ENCODE assay signal across 9 mouse cellular contexts in genomic region chr1:20478266-20478659, GRCm38 (mm10).
DNase-seq lines count a peak whose midpoint lies in the region; ATAC-seq and TF ChIP-seq lines count a peak whose summit lies in the region.
"Had no signal": no experiment of that assay in that cellular context is flagged by ENCODE, and none has a peak within 500 bp of the region (broad histone marks: within the 10 kb centered on the region; RNA-seq: fewer than 3 reads in every experiment).

No protein-coding gene starts in this region.

- ATAC-seq in hindbrain, embryonic 12.5 days (ENCODE audit: low FRiP score): peak; percentile 51; the same call in 1 of the 2 replicates
- no peak for ATAC-seq in liver, postnatal 0 days

- H3K27ac ChIP-seq in cerebellum, adult 2 months (ENCODE audit: insufficient read depth, low read length): no peak overlapping the region
- peak overlapping the region; percentile 85 for H3K27ac ChIP-seq in hindbrain, embryonic 12.5 days
- no peak overlapping the region for H3K27ac ChIP-seq in liver, postnatal 0 days (ENCODE audit: low read depth)
- no peak overlapping the region for H3K27ac ChIP-seq in thymus, adult 2 months (ENCODE audit: control insufficient read depth, insufficient read depth, low read length)

- DNase-seq in cerebellum, adult 2 months: no peak
- DNase-seq in cerebellum, adult 9-11 months: no peak
- no peak for DNase-seq in liver, postnatal 0 days
- no peak for DNase-seq in right cerebral cortex, postnatal 36 days (ENCODE audit: low spot score in 2 of 2)
- no peak for DNase-seq in thymus, postnatal 25 days
- DNase-seq in thymus, adult 2 months: no peak
- DNase-seq: heart, adult 18-20 months had no signal

- peak overlapping the region; percentile 63; the same call in 1 of the 2 replicates for H3K9ac ChIP-seq in hindbrain, embryonic 12.5 days
- no peak overlapping the region for H3K9ac ChIP-seq in liver, postnatal 0 days (replicated peaks)

- H3K36me3 ChIP-seq in E14TG2a.4 (ENCODE audit: insufficient read depth, low read length): no peaks in the 10 kb centered on the region
- no peaks in the 10 kb centered on the region for H3K36me3 ChIP-seq in hindbrain, embryonic 12.5 days
- H3K36me3 ChIP-seq in liver, postnatal 0 days (replicated peaks; ENCODE audit: insufficient read depth, low read length): no peaks in the 10 kb centered on the region
- H3K36me3 ChIP-seq in thymus, adult 2 months (ENCODE audit: control insufficient read depth, insufficient read depth, low read length): no peaks in the 10 kb centered on the region

- no peak for TF ChIP-seq POLR2A in cerebellum, adult 2 months (IDR thresholded peaks at IDR 0.05; ENCODE audit: borderline replicate concordance, insufficient read depth, low read length)
- no peak for TF ChIP-seq POLR2A in thymus, adult 2 months (IDR thresholded peaks at IDR 0.05; ENCODE audit: control insufficient read depth, extremely low read depth, insufficient read depth, low read length, poor library complexity)

- 20% methylated on average over 6 of the region's 6 CpGs for WGBS in cerebellum, adult 2 months
- WGBS in hindbrain, embryonic 12.5 days: 29% methylated on average over 6 of the region's 6 CpGs
- 29% methylated on average over 6 of the region's 6 CpGs for WGBS in liver, postnatal 0 days (ENCODE audit: insufficient replicate concordance)
- WGBS in thymus, adult 2 months: 44% methylated on average over 6 of the region's 6 CpGs

- H3K4me2 ChIP-seq in hindbrain, embryonic 12.5 days (replicated peaks): peak overlapping the region; percentile 77
- peak overlapping the region; percentile 65 for H3K4me2 ChIP-seq in liver, postnatal 0 days (ENCODE audit: low read depth, low read length)

- no peak for TF ChIP-seq EP300 in liver, postnatal 0 days (IDR thresholded peaks at IDR 0.05; ENCODE audit: low read depth)

- peak overlapping the region; percentile 70 for H3K4me3 ChIP-seq in cerebellum, adult 2 months (replicated peaks; ENCODE audit: insufficient read depth, low read depth, low read length)
- peak overlapping the region; percentile 67 for H3K4me3 ChIP-seq in E14TG2a.4 (replicated peaks; ENCODE audit: low read length)
- H3K4me3 ChIP-seq in hindbrain, embryonic 12.5 days: peak overlapping the region; percentile 41
- H3K4me3 ChIP-seq in liver, postnatal 0 days (ENCODE audit: low read depth, low read length): peak overlapping the region; percentile 27
- H3K4me3 ChIP-seq in thymus, adult 2 months (ENCODE audit: control insufficient read depth, insufficient read depth, low read length): no peak overlapping the region

- no peaks in the 10 kb centered on the region for H3K27me3 ChIP-seq in cerebellum, adult 2 months (ENCODE audit: control insufficient read depth, insufficient read depth, low read length)
- peaks cover 25% of the 10 kb centered on the region for H3K27me3 ChIP-seq in E14TG2a.4 (ENCODE audit: insufficient read depth, low read length)
- H3K27me3 ChIP-seq in hindbrain, embryonic 12.5 days: no peaks in the 10 kb centered on the region
- no peaks in the 10 kb centered on the region for H3K27me3 ChIP-seq in liver, postnatal 0 days (ENCODE audit: insufficient read depth, low read length)
- H3K27me3 ChIP-seq in thymus, adult 2 months (ENCODE audit: control insufficient read depth, insufficient read depth, low read length): no peaks in the 10 kb centered on the region

- no peaks in the 10 kb centered on the region for H3K4me1 ChIP-seq in cerebellum, adult 2 months (ENCODE audit: control insufficient read depth, insufficient read depth, low read length)
- peaks cover 8% of the 10 kb centered on the region; the same call in 1 of the 2 replicates for H3K4me1 ChIP-seq in E14TG2a.4 (replicated peaks; ENCODE audit: low read depth, low read length)
- peaks cover 13% of the 10 kb centered on the region; the same call in 1 of the 2 replicates for H3K4me1 ChIP-seq in hindbrain, embryonic 12.5 days
- H3K4me1 ChIP-seq in liver, postnatal 0 days (ENCODE audit: insufficient read depth): no peaks in the 10 kb centered on the region
- H3K4me1 ChIP-seq in thymus, adult 2 months (replicated peaks; ENCODE audit: control insufficient read depth, insufficient read depth, low read length): no peaks in the 10 kb centered on the region

- no peaks in the 10 kb centered on the region for H3K9me3 ChIP-seq in E14TG2a.4 (ENCODE audit: low read length)
- no peaks in the 10 kb centered on the region for H3K9me3 ChIP-seq in hindbrain, embryonic 12.5 days (replicated peaks)
- H3K9me3 ChIP-seq in liver, postnatal 0 days (ENCODE audit: low read length): no peaks in the 10 kb centered on the region

- no peak for TF ChIP-seq CTCF in cerebellum, adult 2 months (IDR thresholded peaks at IDR 0.05; ENCODE audit: borderline replicate concordance, insufficient read depth, low read depth, low read length)
- no peak for TF ChIP-seq CTCF in E14TG2a.4 (conservative IDR thresholded peaks at IDR 0.05; ENCODE audit: low read length)
- no peak for TF ChIP-seq CTCF in liver, postnatal 0 days (IDR thresholded peaks at IDR 0.05; ENCODE audit: low read depth)
- TF ChIP-seq CTCF in thymus, adult 2 months (IDR thresholded peaks at IDR 0.05; ENCODE audit: borderline replicate concordance, control insufficient read depth, extremely low read depth, insufficient read depth, low read length, poor library complexity): no peak
